Mouse (Mus musculus) C2C12 (cell line): ENCODE measurements around the gene Uvrag. TPM values are rescaled to one million over a fixed set of nuclear protein-coding genes. Genes with fewer than 3 reads are reported as not detected.

Source experiments
- H3K27me3 ChIP-seq: one replicate; pipeline ENCODE4 v1.6.1; 2011; ENCODE audit not compliant: control insufficient read depth, insufficient read depth, insufficient read length
- H3K36me3 ChIP-seq: one replicate; pipeline ENCODE4 v1.6.1; 2011; ENCODE audit not compliant: control insufficient read depth, insufficient read depth
- H3K4me3 ChIP-seq: one replicate; pipeline ENCODE4 v1.5.1; 2011; ENCODE audit warnings: mild to moderate bottlenecking, control low read depth; ENCODE audit not compliant: poor library complexity, insufficient read depth, severe bottlenecking
- H3K79me2 ChIP-seq: one replicate; pipeline ENCODE4 v1.6.1; 2011; ENCODE audit not compliant: control insufficient read depth, insufficient read depth
- H3K79me3 ChIP-seq: one replicate; pipeline ENCODE4 v1.6.1; 2011; ENCODE audit warnings: low read depth, control low read depth
- H3ac ChIP-seq: one replicate; pipeline ENCODE3; 2011; ENCODE audit warnings: low read depth; ENCODE audit not compliant: control insufficient read depth, insufficient read length
- CEBPB ChIP-seq: IDR thresholded peaks from one replicate; pipeline ENCODE4 v1.6.1; 2011; ENCODE audit warnings: low read depth, mild to moderate bottlenecking, control low read depth, moderate library complexity
- CTCF ChIP-seq: IDR thresholded peaks from one replicate; pipeline ENCODE4 v1.5.1; 2011; ENCODE audit not compliant: control insufficient read depth, insufficient read depth, insufficient read length
- FOSL1 ChIP-seq: IDR thresholded peaks from one replicate; pipeline ENCODE4 v1.8.0; 2011; ENCODE audit warnings: mild to moderate bottlenecking, low read length; ENCODE audit not compliant: poor library complexity, insufficient read depth, severe bottlenecking
- MAX ChIP-seq: IDR thresholded peaks from one replicate; pipeline ENCODE4 v1.6.1; 2011; ENCODE audit warnings: mild to moderate bottlenecking, control low read depth
- MYOD1 ChIP-seq: IDR thresholded peaks from one replicate; pipeline ENCODE4 v1.6.1; 2011; ENCODE audit warnings: low read depth; ENCODE audit not compliant: control insufficient read depth, insufficient read length
- MYOG ChIP-seq: IDR thresholded peaks from one replicate; pipeline ENCODE4 v1.6.1; 2011; ENCODE audit not compliant: control insufficient read depth, insufficient read length; ENCODE audit errors: extremely low read depth
- USF1 ChIP-seq: IDR thresholded peaks from one replicate; pipeline ENCODE4 v1.6.1; 2011; ENCODE audit warnings: low read depth, mild to moderate bottlenecking, control low read depth, moderate library complexity
- polyA plus RNA-seq: library from polyadenylated mRNA; unstranded; fragments of >200 nt; fragmentation: generic; extraction: Trizol; gene quantifications from one replicate; pipeline ENCODE4 v1.2.1, GENCODE M21; 2012; ENCODE audit warnings: missing spikeins

Uvrag gene
- polyA plus RNA-seq, 1 experiment, result 9.0 TPM

DNA sequence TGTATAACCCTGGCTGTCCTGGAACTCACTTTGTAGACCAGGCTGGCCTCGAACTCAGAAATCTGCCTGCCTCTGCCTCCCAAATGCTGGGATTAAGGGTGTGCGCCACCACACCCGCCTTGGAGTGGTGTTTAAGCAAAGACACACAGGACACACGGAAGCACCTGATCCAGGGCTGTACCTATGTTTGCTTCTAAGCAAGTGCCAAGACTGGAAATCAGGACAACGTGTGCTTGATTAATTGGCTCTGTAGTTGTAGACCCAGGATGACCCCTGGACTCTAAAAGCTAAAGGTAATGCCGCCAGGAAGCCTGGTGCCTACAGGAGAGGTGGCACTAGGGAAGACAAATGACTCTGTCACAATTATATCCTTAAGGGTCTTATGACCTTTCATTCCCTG is 29.6 kb upstream of the Uvrag start:
- H3ac ChIP-seq, result no peak overlapping the region
- no peaks in the 10 kb centered on the region for H3K79me2 ChIP-seq
- TF ChIP-seq MYOD1, result no peak
- no peak for TF ChIP-seq USF1
- no peak for TF ChIP-seq FOSL1
- no peak for TF ChIP-seq CTCF
- no peak for TF ChIP-seq CEBPB
- TF ChIP-seq MYOG, result no peak
- no peak for TF ChIP-seq MAX
- no peak overlapping the region for H3K4me3 ChIP-seq
- no peaks in the 10 kb centered on the region for H3K27me3 ChIP-seq
- no peaks in the 10 kb centered on the region for H3K36me3 ChIP-seq
- H3K79me3 ChIP-seq, result no peaks in the 10 kb centered on the region

DNA sequence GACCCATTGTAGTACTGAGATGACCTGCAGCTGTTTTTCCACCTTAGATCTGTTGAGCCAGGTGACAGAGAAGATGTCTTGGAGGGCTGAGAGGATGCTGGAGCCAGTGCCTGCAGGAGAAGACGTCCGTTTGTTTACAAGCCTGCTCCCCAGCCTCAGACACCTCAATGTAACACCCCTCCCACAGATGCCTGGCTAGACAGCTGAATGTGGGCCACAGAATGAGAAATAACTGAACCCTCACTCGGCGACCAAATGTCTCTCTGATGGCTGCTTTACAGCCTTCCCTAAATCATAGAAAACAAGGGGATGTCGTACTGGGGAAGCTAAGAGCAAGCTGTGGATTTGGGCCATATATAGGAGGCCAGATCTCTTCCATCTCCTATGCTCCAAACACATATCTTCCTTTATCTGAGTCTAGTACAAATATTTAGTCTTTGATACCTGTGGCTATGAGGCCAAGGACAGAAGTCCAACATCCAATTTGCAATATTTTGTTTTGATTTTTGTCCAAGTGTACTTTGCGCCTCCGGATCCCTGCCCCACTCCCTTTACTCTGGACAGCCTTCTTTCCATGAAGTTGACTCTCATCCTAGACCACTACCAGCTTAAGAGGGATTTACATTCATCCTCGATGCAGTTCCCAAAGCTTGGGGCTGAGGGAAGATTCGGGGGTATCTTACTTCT is 28.9 kb upstream of the Uvrag start:
- Histone ChIP-seq H3K79me3 (no peaks in the 10 kb centered on the region), H3K79me2 (no peaks in the 10 kb centered on the region), H3K36me3 (no peaks in the 10 kb centered on the region), H3ac (no peak overlapping the region), H3K27me3 (no peaks in the 10 kb centered on the region), H3K4me3 (no peak overlapping the region)
- TF ChIP-seq CEBPB (no peak), MAX (no peak), USF1 (no peak), FOSL1 (no peak), CTCF (no peak), MYOG (no peak), MYOD1 (no peak)

DNA sequence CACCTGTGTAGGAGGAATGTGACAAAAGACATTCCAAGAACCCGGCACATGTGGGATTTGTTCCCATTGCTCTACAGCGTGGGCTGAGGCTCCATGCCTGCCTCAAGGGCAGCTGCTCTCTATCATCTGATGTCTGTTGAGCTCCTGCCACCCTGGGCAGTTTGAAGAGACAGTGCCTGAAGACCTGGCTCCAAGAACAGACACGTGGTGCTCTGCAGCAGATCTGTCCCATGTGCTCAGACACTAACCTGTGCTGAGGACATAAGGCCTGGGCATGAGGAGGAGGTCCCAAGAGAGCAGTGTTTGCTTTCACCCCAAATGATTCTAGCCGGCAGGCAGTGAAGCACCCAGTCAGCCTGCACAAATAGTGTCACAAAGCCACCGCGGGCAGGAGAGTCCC is 27.8 kb upstream of the Uvrag start:
- no peaks in the 10 kb centered on the region for H3K27me3 ChIP-seq
- no peak overlapping the region for H3ac ChIP-seq
- H3K79me3 ChIP-seq, result no peaks in the 10 kb centered on the region
- H3K36me3 ChIP-seq, result no peaks in the 10 kb centered on the region
- no peak overlapping the region for H3K4me3 ChIP-seq
- no peak for TF ChIP-seq CTCF
- TF ChIP-seq MYOD1, result no peak
- no peak for TF ChIP-seq FOSL1
- no peak for TF ChIP-seq USF1
- TF ChIP-seq CEBPB, result no peak
- no peak for TF ChIP-seq MYOG
- TF ChIP-seq MAX, result no peak
- H3K79me2 ChIP-seq, result no peaks in the 10 kb centered on the region

DNA sequence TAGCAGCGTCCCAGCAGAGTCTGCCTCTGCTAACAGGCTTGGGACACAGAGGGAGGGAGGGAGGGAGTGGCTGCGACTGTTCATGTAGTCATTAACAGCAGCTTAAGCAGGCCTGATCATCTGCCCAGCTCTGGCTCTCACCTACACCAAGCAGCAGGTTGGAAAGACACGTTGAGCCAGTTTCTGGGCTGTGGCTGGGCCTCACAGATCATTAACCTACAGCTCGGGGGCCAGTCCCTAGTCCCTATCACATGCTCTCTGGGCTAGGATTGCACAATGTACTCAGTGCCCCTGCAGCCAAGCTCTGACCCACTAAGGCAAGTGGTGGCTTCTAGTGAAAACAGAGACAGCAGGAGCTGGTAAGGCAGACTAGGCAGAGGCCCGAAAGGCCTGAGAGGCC is 27.0 kb upstream of the Uvrag start:
- no peak overlapping the region for H3K4me3 ChIP-seq
- no peaks in the 10 kb centered on the region for H3K79me2 ChIP-seq
- TF ChIP-seq CTCF (no peak), FOSL1 (no peak), CEBPB (no peak), MAX (no peak), MYOD1 (no peak), USF1 (no peak), MYOG (no peak)
- H3K36me3 ChIP-seq, result no peaks in the 10 kb centered on the region
- H3K79me3 ChIP-seq, result no peaks in the 10 kb centered on the region
- no peaks in the 10 kb centered on the region for H3K27me3 ChIP-seq
- no peak overlapping the region for H3ac ChIP-seq

DNA sequence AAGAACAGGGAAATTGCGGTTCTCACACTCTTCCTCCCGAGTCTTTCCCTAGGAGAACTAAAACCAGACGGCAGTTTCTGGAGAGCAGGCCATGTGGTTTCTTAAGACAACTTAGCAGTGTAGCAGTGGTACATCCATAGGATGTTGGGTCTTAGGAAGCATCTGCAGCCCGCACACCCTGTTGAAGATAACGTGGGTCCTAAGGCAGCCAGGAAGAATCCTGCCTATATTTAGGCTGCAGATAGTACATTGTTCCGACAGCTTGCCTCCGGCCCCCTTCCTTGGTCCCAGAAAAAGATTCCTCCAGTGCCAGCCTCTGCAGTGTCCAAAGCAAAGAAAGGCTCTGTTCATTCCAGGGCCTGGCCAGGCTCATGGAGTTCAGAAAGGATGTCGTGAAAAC is 25.2 kb upstream of the Uvrag start:
- no peaks in the 10 kb centered on the region for H3K79me3 ChIP-seq
- no peaks in the 10 kb centered on the region for H3K79me2 ChIP-seq
- TF ChIP-seq MAX (no peak), MYOD1 (no peak)
- H3K27me3 ChIP-seq, result no peaks in the 10 kb centered on the region
- H3K4me3 ChIP-seq, result no peak overlapping the region
- no peak overlapping the region for H3ac ChIP-seq
- H3K36me3 ChIP-seq, result no peaks in the 10 kb centered on the region

DNA sequence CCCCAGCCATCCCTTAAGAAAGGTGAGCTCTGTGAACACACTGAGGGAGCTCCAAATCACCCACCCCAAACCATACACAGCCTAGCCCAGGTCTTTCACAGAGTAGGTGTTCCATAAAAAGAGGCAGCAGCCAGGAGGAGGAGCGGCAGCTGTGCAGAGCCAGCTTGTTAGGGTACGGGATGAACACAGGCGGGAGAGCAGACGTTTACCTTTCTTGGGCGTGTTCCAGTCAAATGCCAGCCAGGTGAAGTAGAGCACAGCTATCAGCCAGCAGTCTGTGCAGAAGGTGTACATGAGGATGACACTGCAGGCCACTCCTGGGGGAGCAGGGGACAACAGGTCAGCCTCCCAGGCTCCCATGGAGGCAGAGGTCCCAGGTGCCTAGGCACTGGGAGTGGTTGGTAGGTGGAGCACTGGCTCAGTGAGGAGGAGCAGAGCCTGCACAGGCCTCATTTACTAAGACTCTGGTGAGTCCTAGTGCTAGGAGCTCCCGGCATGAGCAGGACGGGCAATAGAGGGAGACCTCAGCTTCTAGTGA is 24.0 kb upstream of the Uvrag start:
- TF ChIP-seq FOSL1 (no peak), USF1 (no peak), CTCF (no peak), MAX (no peak), MYOD1 (no peak), CEBPB (no peak), MYOG (no peak)
- no peaks in the 10 kb centered on the region for H3K27me3 ChIP-seq
- H3K36me3 ChIP-seq, result no peaks in the 10 kb centered on the region
- H3K79me3 ChIP-seq, result no peaks in the 10 kb centered on the region
- H3ac ChIP-seq, result no peak overlapping the region
- H3K4me3 ChIP-seq, result no peak overlapping the region
- H3K79me2 ChIP-seq, result no peaks in the 10 kb centered on the region
